Mouse (Mus musculus): ENCODE measurements around the gene Vmn1r196. TPM values are rescaled to one million over a fixed set of nuclear protein-coding genes. Genes with fewer than 3 reads are reported as not detected.
"Not testable (repeated sequence)": the region's sequence is repeated elsewhere in the genome, so short reads cannot be mapped to it uniquely, and the experiment has no call there.

Vmn1r196 gene
- not detected for total RNA-seq (2021)
- long read RNA-seq, experiment 1: 0 reads
- long read RNA-seq, experiment 2: 0 reads

- no peak within 1 kb of the TSS for H3K27ac ChIP-seq
- no peak for DNase-seq (ENCODE audit: extremely low spot score in 1 of 2, low spot score in 2 of 2)
- no peak within 1 kb of the TSS for H3K4me3 ChIP-seq
- TF ChIP-seq CTCF (IDR thresholded peaks at IDR 0.05): no peak
- intact Hi-C loops (cut with DNase I): no loop called here
These were observed at the start of gene Vmn1r196 for GRCm38 (mm10) chr13:22289620-22290019. Vmn1r196 (plus strand) TSS chr13:22289920.

GRCm38 (mm10) chr13:22243915-22244314, 45.8 kb upstream of the Vmn1r196 start, which contains the start of gene Vmn1r194:
Vmn1r194 (plus strand) TSS chr13:22244215.
- no peak for DNase-seq (ENCODE audit: extremely low spot score in 1 of 2, low spot score in 2 of 2)
- intact Hi-C loops (cut with DNase I): no loop called here
- no peak within 1 kb of the TSS for H3K27ac ChIP-seq
- no peak within 1 kb of the TSS for H3K4me3 ChIP-seq
- no peak for TF ChIP-seq CTCF (IDR thresholded peaks at IDR 0.05)

- DNase-seq (ENCODE audit: extremely low spot score in 1 of 2, low spot score in 2 of 2); H3K4me3 ChIP-seq; intact Hi-C loops (cut with DNase I); H3K27ac ChIP-seq: not testable (repeated sequence)
These were observed 19.5 kb upstream of the Vmn1r196 start, which contains the start of gene Vmn1r195 for GRCm38 (mm10) chr13:22270222-22270621. Vmn1r195 (plus strand) TSS chr13:22270522.

GRCm38 (mm10) chr13:22271721-22272120, 18.0 kb upstream of the Vmn1r196 start:
- H3K4me3 ChIP-seq: no peak overlapping the region
- no peak for DNase-seq (ENCODE audit: extremely low spot score in 1 of 2, low spot score in 2 of 2)
- no peak for TF ChIP-seq CTCF (IDR thresholded peaks at IDR 0.05)
- no peak overlapping the region for H3K27ac ChIP-seq
- intact Hi-C loops (cut with DNase I): no loop called here

GRCm38 (mm10) chr13:22284578-22284977, 5.1 kb upstream of the Vmn1r196 start:
- no peak overlapping the region for H3K27ac ChIP-seq

GRCm38 (mm10) chr13:22308075-22308474, 18.4 kb downstream of the Vmn1r196 start:
- DNase-seq (ENCODE audit: extremely low spot score in 1 of 2, low spot score in 2 of 2); H3K4me3 ChIP-seq; intact Hi-C loops (cut with DNase I); H3K27ac ChIP-seq: not testable (repeated sequence)

More at GRCm38 (mm10) chr13:22284578-22284977, 5.1 kb upstream of the Vmn1r196 start:
- intact Hi-C loops (cut with DNase I): no loop called here
- TF ChIP-seq CTCF (IDR thresholded peaks at IDR 0.05): no peak; the same call in 1 of the 2 replicates
- H3K4me3 ChIP-seq: no peak overlapping the region
- no peak for DNase-seq (ENCODE audit: extremely low spot score in 1 of 2, low spot score in 2 of 2)

GRCm38 (mm10) chr13:22315361-22315760, 25.6 kb downstream of the Vmn1r196 start:
- no peak overlapping the region for H3K4me3 ChIP-seq
- intact Hi-C loops (cut with DNase I): no loop called here
- no peak for DNase-seq (ENCODE audit: extremely low spot score in 1 of 2, low spot score in 2 of 2)
- no peak overlapping the region for H3K27ac ChIP-seq
- no peak for TF ChIP-seq CTCF (IDR thresholded peaks at IDR 0.05)

- no peak for DNase-seq (ENCODE audit: extremely low spot score in 1 of 2, low spot score in 2 of 2)
- intact Hi-C loops (cut with DNase I): no loop called here
- Histone ChIP-seq H3K27ac (no peak overlapping the region), H3K4me3 (no peak overlapping the region)
- TF ChIP-seq CTCF (IDR thresholded peaks at IDR 0.05): no peak
These were observed 27.6 kb downstream of the Vmn1r196 start for GRCm38 (mm10) chr13:22317366-22317765.

- TF ChIP-seq CTCF (IDR thresholded peaks at IDR 0.05): no peak
- DNase-seq (ENCODE audit: extremely low spot score in 1 of 2, low spot score in 2 of 2): no peak
- intact Hi-C loops (cut with DNase I): no loop called here
- H3K4me3 ChIP-seq: no peak overlapping the region
- no peak overlapping the region for H3K27ac ChIP-seq
These were observed 30.4 kb downstream of the Vmn1r196 start for GRCm38 (mm10) chr13:22320091-22320490.

- TF ChIP-seq CTCF (IDR thresholded peaks at IDR 0.05): no peak
- intact Hi-C loops (cut with DNase I): no loop called here
- no peak within 1 kb of the TSS for H3K27ac ChIP-seq
- no peak within 1 kb of the TSS for H3K4me3 ChIP-seq
- DNase-seq (ENCODE audit: extremely low spot score in 1 of 2, low spot score in 2 of 2): no peak
These were observed 34.6 kb downstream of the Vmn1r196 start, which contains the start of gene Vmn1r197 for GRCm38 (mm10) chr13:22324289-22324688. Vmn1r197 (plus strand) TSS chr13:22324589.

- Histone ChIP-seq H3K4me3 (no peak overlapping the region), H3K27ac (no peak overlapping the region)
- intact Hi-C loops (cut with DNase I): no loop called here
- TF ChIP-seq CTCF (IDR thresholded peaks at IDR 0.05): no peak
- no peak for DNase-seq (ENCODE audit: extremely low spot score in 1 of 2, low spot score in 2 of 2)
These were observed 43.5 kb downstream of the Vmn1r196 start for GRCm38 (mm10) chr13:22333269-22333668.

GRCm38 (mm10) chr13:22335565-22335964, 45.8 kb downstream of the Vmn1r196 start:
- no peak overlapping the region for H3K27ac ChIP-seq
- TF ChIP-seq CTCF (IDR thresholded peaks at IDR 0.05): no peak
- no peak for DNase-seq (ENCODE audit: extremely low spot score in 1 of 2, low spot score in 2 of 2)

More at GRCm38 (mm10) chr13:22335565-22335964, 45.8 kb downstream of the Vmn1r196 start:
- no peak overlapping the region for H3K4me3 ChIP-seq
- intact Hi-C loops (cut with DNase I): no loop called here

Other genes with a start within 250 kb of the Vmn1r196 start
- 10 to 100 TPM; 58.2 to 75.2 TPM for gene Hist1h4i, start 248.6 kb upstream of the Vmn1r196 start, total RNA-seq (2021)
- 1 to 10 TPM; 8.1 to 9.2 TPM for gene Hist1h2ag, start 247.0 kb upstream of the Vmn1r196 start, total RNA-seq (2021)
- 10 to 100 TPM in 1 of 2 experiments, 1 to 10 TPM in 1; 9.4 to 12.9 TPM for gene Hist1h2bj, start 246.7 kb upstream of the Vmn1r196 start, total RNA-seq (2021)
- not detected for gene Vmn1r188, start 205.5 kb upstream of the Vmn1r196 start, total RNA-seq (2021)
- gene Vmn1r189, start 184.1 kb upstream of the Vmn1r196 start, total RNA-seq (2021): not detected
- gene Vmn1r191, start 106.0 kb upstream of the Vmn1r196 start, total RNA-seq (2021): not detected
- not detected for gene Vmn1r192, start 98.8 kb upstream of the Vmn1r196 start, total RNA-seq (2021)
- not detected for gene Vmn1r193, start 66.8 kb upstream of the Vmn1r196 start, total RNA-seq (2021)
- gene Vmn1r194, start 45.7 kb upstream of the Vmn1r196 start, total RNA-seq (2021): not detected
- not detected for gene Vmn1r195, start 19.4 kb upstream of the Vmn1r196 start, total RNA-seq (2021)
- not detected for gene Vmn1r197, start 34.7 kb downstream of the Vmn1r196 start, total RNA-seq (2021)
- gene Vmn1r198, start 60.4 kb downstream of the Vmn1r196 start, total RNA-seq (2021): not detected
- gene Vmn1r199, start 89.9 kb downstream of the Vmn1r196 start, total RNA-seq (2021): not detected
- not detected for gene Vmn1r200, start 100.5 kb downstream of the Vmn1r196 start, total RNA-seq (2021)
- not detected for gene Vmn1r201, start 182.0 kb downstream of the Vmn1r196 start, total RNA-seq (2021)
- gene Vmn1r202, start 215.5 kb downstream of the Vmn1r196 start, total RNA-seq (2021): under 1 TPM in 1 of 2 experiments, not detected in 1; 0.11 TPM
- not detected for gene Vmn1r203, start 228.2 kb downstream of the Vmn1r196 start, total RNA-seq (2021)

Measured in left cerebral cortex, adult 2 months (tissue).